Mouse (Mus musculus) cerebellum, postnatal 36 days (tissue): ENCODE results near the gene Caps2.
"Not testable (repeated sequence)": the region's sequence is repeated elsewhere in the genome, so short reads cannot be mapped to it uniquely, and the experiment has no call there.

Experiments used
- DNase-seq, 2 experiments: peaks; one replicate each; pipeline ENCODE4 v3.0.0; 2021 to 2022; ENCODE audit warnings: mixed read lengths in 2 of 2

The Caps2 gene

DNA sequence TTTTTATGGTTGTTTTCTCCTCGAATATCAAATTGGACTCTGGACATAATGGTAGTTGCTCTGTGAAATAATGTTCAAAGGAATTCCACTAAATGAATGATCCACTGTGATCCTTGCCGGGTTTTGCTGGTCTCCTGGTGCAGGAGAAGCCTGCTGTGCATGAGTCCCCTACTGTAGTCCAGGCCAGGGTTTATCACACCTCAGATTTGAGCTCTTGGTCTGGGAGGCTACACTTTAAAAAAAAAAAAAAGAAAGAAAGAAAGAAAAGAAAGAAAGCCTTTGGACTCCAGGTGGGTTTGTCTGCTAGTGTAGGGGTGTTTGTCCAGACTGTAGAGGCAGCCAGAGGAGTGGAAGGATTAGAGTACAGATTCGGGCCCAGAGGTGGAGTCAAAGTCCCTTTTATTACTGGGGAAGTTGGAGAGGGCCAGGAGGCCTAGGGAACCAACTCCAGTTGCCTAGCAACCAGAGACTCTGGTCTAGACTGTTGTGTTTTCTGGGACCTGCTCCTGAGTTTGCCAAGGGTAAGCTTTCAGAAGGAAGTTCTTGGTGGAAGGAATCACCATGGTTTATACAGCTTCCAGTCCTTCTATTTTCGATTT lies at the start of gene Caps2:
TSS of gene Caps2 (plus strand) at position 454 of the 599 bp plus-strand sequence.
- no peak for DNase-seq

- not testable (repeated sequence) for DNase-seq
Observed at GRCm38 (mm10) chr10:112125090-112125489, 38.3 kb upstream of the Caps2 start.

- not testable (repeated sequence) for DNase-seq
Observed at GRCm38 (mm10) chr10:112127682-112128230, 35.7 kb upstream of the Caps2 start.

DNA sequence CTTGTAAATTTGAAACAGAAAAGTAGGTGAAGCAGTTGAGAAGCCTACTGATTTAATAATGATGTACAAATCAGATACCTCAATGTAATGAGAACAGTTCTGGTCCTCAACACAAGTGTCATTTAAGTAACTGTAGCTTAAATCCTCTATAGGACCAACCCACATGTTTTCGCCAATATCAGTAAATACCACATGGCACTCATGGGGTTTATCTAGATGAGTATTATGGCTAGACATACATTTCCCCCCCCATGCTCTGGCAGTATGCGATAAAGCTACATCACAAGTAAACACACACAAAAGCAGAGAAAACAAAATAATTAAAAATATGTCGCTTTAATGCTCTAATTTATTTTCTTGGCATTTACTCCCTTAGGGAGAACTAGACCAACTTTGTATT lies 31.2 kb upstream of the Caps2 start:
- no peak for DNase-seq

GRCm38 (mm10) chr10:112138050-112138870 lies 25.2 kb upstream of the Caps2 start:
- peak; percentile 10 to 11 for DNase-seq

DNA sequence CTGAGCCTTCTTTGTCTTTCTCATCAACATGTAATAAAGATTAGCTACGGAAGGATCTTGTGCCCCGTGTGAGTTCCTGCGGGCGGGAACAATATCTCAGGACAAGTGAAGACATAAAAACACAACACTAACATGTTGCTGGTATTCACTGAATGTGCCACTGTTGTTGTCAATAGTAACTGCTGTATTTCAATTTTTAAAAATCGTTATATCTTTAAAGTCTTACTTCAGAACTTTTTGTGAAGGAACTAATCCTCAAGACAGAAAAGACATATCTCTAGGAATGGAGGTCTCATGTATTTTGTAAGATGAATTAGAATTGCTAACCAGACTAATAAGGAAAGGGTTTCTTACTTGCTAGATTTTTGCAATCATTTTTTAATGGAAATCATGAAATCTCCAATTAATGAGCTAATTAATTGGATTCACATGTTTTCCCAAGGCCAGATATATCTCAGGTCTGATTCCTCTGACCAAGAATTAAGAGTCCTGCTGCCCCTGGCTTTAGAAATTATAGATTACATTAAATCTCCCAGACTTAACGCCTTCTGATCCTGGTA lies 24.5 kb upstream of the Caps2 start:
- no peak for DNase-seq

DNA sequence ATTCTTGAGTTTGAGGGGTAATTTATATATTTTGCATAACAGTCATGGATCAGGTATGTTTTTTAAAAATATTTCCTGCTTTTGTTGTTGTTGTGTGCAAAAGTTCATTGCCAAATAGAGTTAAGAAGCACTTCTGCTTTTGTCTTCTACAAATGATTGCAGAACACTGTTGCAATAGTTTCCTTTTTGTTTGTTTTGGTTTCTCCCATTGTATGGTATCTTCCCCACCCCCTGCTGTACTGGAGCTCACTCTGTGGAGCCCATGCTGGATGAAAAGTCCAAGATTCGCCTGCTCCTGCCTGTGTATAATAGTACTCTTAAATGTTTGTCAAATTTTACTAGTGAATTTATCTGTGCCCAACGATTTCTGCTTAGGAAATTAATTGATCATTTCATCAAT lies 23.6 kb upstream of the Caps2 start:
- no peak for DNase-seq

DNA sequence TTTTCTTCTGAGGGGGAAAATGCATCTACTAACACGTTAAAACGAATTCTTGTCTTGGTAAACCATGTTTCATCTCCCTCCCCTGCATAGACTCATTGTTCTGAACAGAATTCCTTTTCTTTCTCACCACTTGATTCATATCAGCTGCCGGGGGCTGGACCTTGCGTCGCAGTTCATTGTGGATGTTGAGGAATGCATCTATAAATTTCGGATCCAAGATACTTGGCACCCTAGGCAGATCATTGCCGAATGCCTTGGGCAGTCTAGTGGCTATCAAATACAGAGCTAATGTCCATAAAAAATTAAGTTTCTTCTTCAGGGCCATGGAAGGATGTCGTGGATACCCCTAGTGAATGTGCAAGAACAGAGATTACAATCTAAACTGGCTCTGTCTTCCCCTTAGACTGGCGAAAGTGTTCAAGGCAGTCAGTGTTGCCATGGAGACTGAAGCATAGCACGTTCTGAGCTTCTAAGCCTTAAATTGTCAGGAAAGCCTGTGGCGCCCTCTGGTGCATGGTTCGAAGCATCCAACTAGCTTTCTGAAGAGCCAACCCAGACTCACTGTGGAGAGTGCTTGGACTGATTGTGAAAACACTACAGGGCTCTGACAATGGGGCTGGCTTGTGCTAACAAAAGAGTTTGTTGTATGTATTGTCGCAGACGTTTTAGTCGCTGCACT lies 3.4 kb upstream of the Caps2 start, which contains the start of gene Glipr1l3:
TSS of gene Glipr1l3 (minus strand) at position 446 of the 679 bp plus-strand sequence.
- peak; percentile 73 to 74 for DNase-seq

- not testable (repeated sequence) for DNase-seq
Observed at GRCm38 (mm10) chr10:112177027-112177426, 13.6 kb downstream of the Caps2 start.

DNA sequence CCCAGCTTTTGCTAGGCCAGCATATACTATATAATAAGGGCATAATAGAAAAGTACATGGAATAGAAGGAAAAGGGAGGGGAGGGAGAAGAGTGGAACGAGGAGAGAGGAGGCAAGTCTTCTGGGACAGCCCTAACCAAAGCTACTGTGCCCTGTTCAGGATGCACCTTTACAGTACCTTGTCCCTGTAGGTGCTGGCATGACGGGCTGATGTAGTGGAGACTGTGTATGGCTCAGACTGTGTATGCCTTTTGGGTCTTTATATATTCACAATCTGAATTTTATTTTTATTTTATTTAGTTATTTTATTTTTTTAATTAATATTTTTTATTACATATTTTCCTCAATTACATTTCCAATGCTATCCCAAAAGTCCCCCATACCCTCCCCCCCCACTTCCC lies 30.5 kb downstream of the Caps2 start:
- DNase-seq, result not testable (repeated sequence)

DNA sequence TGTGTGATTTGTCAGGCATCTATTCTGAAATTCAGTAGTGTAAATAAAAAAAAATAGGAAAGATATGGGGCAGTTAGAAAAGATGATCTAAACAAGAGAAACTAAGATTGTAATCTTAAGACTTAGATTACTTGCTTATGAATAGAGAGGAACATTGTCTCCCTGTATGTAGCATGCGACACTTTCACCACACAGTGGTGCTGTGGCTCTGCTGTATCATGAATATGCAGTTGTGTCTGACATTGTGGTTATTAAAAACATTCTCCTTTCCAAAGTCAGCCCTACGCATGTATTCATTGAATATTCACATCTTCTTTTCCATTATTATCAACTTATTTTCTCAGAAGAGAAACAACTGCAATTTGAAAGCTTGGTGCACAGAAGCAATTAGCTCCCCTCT lies 40.0 kb downstream of the Caps2 start:
- no peak for DNase-seq

GRCm38 (mm10) chr10:112227073-112227472 lies 63.7 kb downstream of the Caps2 start:
- no peak for DNase-seq

DNA sequence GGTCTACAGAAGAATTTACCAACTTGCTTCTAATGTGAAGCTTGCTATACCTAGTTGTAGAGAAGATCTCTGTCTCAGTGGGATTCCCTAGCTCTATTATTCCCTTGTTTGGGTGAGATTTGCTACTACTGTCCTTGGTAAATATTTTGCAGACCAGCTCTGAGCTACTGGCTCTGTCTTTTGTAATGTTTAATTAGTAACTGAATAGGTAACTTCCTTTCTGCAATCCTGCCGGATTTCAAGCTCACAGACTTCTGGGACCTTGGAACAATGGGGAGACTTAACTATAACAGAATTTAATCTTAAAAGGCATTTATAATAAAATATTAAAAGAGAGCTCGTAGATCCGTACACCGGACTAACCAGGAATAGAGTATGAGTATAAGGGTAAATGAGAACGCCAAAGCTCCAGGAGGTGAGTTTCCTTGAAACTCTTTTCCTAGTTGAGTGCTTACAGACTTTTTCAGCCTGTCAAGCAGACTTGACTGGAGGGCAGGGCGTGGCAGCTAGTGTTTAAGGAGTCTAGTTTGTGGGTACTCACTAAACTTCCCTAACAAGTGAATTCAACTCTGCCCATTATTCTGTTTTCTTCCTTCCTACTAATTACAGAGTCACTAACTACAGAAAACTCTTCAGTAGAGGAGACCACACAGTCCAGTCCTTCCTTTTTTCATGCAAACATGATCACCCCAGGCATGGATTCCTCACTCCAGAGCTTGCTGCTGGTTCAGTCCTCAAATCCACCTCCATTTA lies 65.8 kb downstream of the Caps2 start:
- not testable (repeated sequence) for DNase-seq

- DNase-seq, result not testable (repeated sequence)
Observed at GRCm38 (mm10) chr10:112232733-112233132, 69.3 kb downstream of the Caps2 start.

DNA sequence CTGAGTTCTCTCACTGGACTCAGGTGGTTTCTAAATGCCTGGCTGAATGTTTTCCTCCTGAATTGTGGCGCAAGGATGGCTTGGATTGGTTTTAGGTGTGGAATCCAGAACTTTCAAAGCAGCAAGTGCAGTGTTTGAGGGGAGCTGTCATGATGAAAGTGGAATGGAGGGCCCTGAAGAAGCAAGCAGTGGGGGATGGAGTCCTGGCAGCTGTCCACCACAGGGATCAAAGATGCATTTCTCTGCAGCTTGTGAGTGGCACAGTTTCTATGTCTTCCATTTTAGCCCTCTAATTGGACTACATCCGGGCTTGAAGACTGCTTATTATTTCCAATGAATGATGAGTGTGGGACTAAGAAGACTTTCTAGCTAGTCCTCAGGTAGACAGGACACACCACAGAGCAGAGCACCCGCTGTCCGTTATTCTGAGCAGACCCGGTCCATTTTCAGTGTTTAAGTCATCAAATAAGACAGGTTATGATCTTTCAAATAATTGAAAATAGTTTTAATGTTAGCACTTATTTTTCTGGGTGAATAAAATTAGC lies 72.0 kb downstream of the Caps2 start:
- not testable (repeated sequence) for DNase-seq

DNA sequence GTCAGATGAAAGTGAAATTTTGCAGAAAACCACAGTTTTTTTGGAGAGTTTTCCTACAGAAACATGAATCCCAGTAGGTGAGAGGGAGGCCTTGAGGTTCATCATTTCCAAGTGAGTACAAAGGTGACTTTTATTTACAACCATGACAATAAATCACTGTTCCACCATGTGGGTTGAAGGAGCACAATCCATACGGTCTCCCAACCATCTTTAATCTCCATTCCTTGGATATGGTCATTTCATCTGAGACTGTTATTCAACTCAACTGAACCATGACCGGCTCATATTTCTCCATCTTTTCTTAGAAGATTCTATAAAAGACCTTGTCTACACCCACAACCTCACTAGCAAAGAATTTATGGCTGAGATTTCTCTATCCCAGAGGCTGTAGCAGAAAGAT lies 84.9 kb downstream of the Caps2 start:
- DNase-seq, result no peak

DNA sequence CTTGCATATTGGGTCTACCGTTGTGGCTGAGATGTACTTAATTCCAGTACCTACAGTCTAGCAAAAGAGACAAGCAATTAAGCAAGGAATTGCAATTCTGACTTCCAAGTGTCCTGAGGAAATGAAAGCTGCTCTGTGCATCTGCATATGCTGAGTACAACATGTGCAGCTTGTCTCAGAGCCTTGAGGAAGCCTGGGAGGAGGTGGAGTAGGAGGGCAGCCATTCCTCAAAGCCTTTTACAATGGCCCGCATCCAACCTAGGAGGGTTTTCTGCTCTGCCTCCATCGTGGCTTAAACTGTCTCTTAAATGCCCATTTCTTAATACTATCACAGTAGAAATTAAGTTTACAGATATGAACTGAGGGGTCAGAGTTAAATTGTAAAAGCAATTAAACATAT lies 100.0 kb downstream of the Caps2 start:
- DNase-seq, result no peak
